Comparison of ENCODE assay signal across 8 mouse cellular contexts in the genomic region with DNA sequence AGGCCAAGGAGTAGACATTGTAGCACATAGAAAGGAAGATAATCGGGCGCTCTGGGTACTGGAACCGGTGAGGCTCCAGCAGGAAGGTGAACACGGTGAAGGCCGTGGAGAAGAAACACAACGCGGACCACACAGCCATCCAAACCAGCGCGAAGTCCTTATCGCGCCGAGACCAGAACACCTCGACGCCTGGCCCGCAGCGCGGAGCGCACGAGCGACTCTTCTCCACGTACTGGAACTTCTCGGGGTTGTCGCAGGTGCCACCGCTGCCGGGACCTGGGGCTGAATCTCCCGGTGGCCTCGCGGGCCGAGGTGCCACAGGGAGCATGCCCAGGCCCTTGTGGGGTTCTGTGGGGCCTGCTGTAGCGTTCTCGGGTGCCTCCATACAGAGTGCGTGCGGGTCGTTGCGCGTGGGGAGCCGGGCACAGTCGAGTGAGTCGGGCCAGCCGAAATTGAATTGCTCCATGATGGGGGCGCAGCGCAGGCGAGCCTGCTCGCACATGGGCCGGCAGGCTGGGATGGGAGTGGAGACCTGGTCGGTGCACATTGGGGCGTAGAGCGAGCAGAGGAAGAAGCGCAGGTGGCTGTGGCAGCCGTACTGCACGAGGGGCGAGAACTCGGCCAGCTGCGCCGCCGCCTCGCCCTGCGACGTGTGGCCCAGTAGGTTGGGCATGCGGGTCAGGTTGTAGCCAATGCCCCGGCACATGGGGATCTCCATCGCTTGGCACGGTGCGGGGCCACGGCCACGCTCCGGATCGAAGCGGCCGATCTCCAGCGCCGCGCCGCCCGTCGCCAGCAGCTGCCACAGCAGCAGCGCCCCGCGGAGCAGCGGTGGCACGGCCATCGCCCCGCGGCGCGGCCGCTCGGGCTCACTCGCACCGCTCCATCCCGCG. TPM values are rescaled to one million over a fixed set of nuclear protein-coding genes. Genes with fewer than 3 reads are reported as not detected.
DNase-seq lines count a peak whose midpoint lies in the region; ATAC-seq and TF ChIP-seq lines count a peak whose summit lies in the region.

No protein-coding gene starts in this region.

- peak overlapping the region; percentile 62 for H3K9ac ChIP-seq in heart, embryonic 11.5 days (ENCODE audit: low read depth, low read length)
- peak overlapping the region; percentile 58 for H3K9ac ChIP-seq in limb, embryonic 14.5 days (ENCODE audit: low read depth, low read length, severe bottlenecking)

- peaks cover 20% of the 10 kb centered on the region; the same call in 1 of the 2 replicates for H3K27me3 ChIP-seq in heart, embryonic 11.5 days (ENCODE audit: control insufficient read depth, insufficient read depth, low read length)
- peaks cover 17% of the 10 kb centered on the region for H3K27me3 ChIP-seq in limb, embryonic 14.5 days (ENCODE audit: control insufficient read depth, insufficient read depth, low read length)
- H3K27me3 ChIP-seq in small intestine, adult 2 months (ENCODE audit: control insufficient read depth, insufficient read depth, low read length) = peaks cover 14% of the 10 kb centered on the region

- H3K27ac ChIP-seq in heart, embryonic 11.5 days (ENCODE audit: low read depth, low read length) = no peak overlapping the region
- no peak overlapping the region for H3K27ac ChIP-seq in limb, embryonic 14.5 days (replicated peaks; ENCODE audit: low read depth, low read length)
- no peak overlapping the region for H3K27ac ChIP-seq in small intestine, adult 2 months (ENCODE audit: insufficient read depth, low read depth, low read length)

- WGBS in heart, embryonic 11.5 days (ENCODE audit: insufficient replicate concordance) = 2% methylated on average over 90 of the region's 92 CpGs
- 5% methylated on average over 69 of the region's 92 CpGs for WGBS in limb, embryonic 14.5 days
- WGBS in small intestine, adult 2 months = 2% methylated on average over 92 of the region's 92 CpGs

- H3K4me3 ChIP-seq in heart, embryonic 11.5 days (ENCODE audit: low read depth, low read length) = peak overlapping the region; percentile 47
- peak overlapping the region; percentile 67 for H3K4me3 ChIP-seq in limb, embryonic 14.5 days (replicated peaks; ENCODE audit: low read length)
- peak overlapping the region; percentile 67 for H3K4me3 ChIP-seq in small intestine, adult 2 months (ENCODE audit: low read depth, low read length)

- peak overlapping the region; percentile 83 for H3K4me2 ChIP-seq in heart, embryonic 11.5 days
- peak overlapping the region; percentile 98 for H3K4me2 ChIP-seq in limb, embryonic 14.5 days (replicated peaks; ENCODE audit: low read depth, low read length, severe bottlenecking)

- DNase-seq in adrenal gland, postnatal 25 days = peak; percentile 29
- DNase-seq in adrenal gland, postnatal 4 days (ENCODE audit: low spot score in 2 of 2) = no peak
- peak; percentile 22 for DNase-seq in retina, postnatal 1 day
- DNase-seq in retina, embryonic 14.5 days (ENCODE audit: low spot score) = no peak
- no peak for DNase-seq in limb, embryonic 14.5 days (ENCODE audit: low spot score)
- DNase-seq in frontal cortex, adult 2 months (ENCODE audit: extremely low spot score in 1 of 2, low spot score in 1 of 2) = no peak

- peaks cover 11% of the 10 kb centered on the region for H3K36me3 ChIP-seq in heart, embryonic 11.5 days (ENCODE audit: control insufficient read depth, insufficient read depth, low read length)
- peaks cover 18% of the 10 kb centered on the region for H3K36me3 ChIP-seq in limb, embryonic 14.5 days (ENCODE audit: control insufficient read depth, insufficient read depth, low read length)
- peaks cover 10% of the 10 kb centered on the region for H3K36me3 ChIP-seq in small intestine, adult 2 months (ENCODE audit: control insufficient read depth, insufficient read depth, low read length)

- TF ChIP-seq POLR2A in limb, embryonic 14.5 days (IDR thresholded peaks at IDR 0.05; ENCODE audit: borderline replicate concordance, extremely low read depth, insufficient read depth, insufficient read length) = no peak
- TF ChIP-seq POLR2A in small intestine, adult 2 months (IDR thresholded peaks at IDR 0.05; ENCODE audit: low read depth, low read length) = no peak

- no peak for TF ChIP-seq CTCF in small intestine, adult 2 months (IDR thresholded peaks at IDR 0.05; ENCODE audit: extremely low read depth, insufficient read length, insufficient replicate concordance, low read depth, low read length)

- H3K4me1 ChIP-seq in heart, embryonic 11.5 days (ENCODE audit: control insufficient read depth, insufficient read depth, low read length) = peaks cover 24% of the 10 kb centered on the region
- H3K4me1 ChIP-seq in limb, embryonic 14.5 days (ENCODE audit: control insufficient read depth, insufficient read depth, low read length) = peaks cover 15% of the 10 kb centered on the region
- peaks cover 12% of the 10 kb centered on the region for H3K4me1 ChIP-seq in small intestine, adult 2 months (ENCODE audit: control insufficient read depth, insufficient read depth, insufficient read length, low read length)

- ATAC-seq in heart, embryonic 11.5 days (replicated peaks; ENCODE audit: insufficient number of reproducible peaks, low FRiP score, low TSS enrichment) = peak; percentile 35
- peak; percentile 49 for ATAC-seq in limb, embryonic 14.5 days (ENCODE audit: low FRiP score, low read depth)

- H3K9me3 ChIP-seq in heart, embryonic 11.5 days (replicated peaks; ENCODE audit: control insufficient read depth, low read length) = no peaks in the 10 kb centered on the region
- H3K9me3 ChIP-seq in limb, embryonic 14.5 days (ENCODE audit: control insufficient read depth, low read length) = no peaks in the 10 kb centered on the region

RNA-seq across cellular contexts. Expression of gene Fzd9, which starts 0.6 kb away (rescaled TPM):
- total RNA-seq in adrenal gland, postnatal 25 days (2021) = 2.4 and 3.1 TPM in 2 replicates
- 1 to 10 TPM; 2.6 to 2.8 TPM for total RNA-seq in adrenal gland, postnatal 4 days (2021)
- polyA plus RNA-seq in heart, embryonic 11.5 days (2014; fragmentation: Nextera tagmentation; extraction: Ambion mirVana) = 3.6 and 4.9 TPM in 2 replicates
- polyA plus RNA-seq in limb, embryonic 14.5 days (2012; rRNA removed) = 31.2 and 50.0 TPM in 2 replicates
- 19.4 and 23.1 TPM in 2 replicates for polyA plus RNA-seq in limb, embryonic 14.5 days (2014; fragmentation: Nextera tagmentation; extraction: Ambion mirVana)
- polyA plus RNA-seq in small intestine, adult 2 months (2012; rRNA removed) = 2.2 and 8.7 TPM in 2 replicates
- 5.4 and 5.5 TPM in 2 replicates for polyA plus RNA-seq in frontal cortex, adult 2 months (2012; rRNA removed)

Comparison
In these comparisons a context has a peak if more than half of its experiments do, and no peak if none do; other contexts are left out.
1. DNase-seq: peak in adrenal gland, postnatal 25 days (single experiment) and retina, postnatal 1 day (single experiment); none in adrenal gland, postnatal 4 days (0 of 2), retina, embryonic 14.5 days (single experiment), limb, embryonic 14.5 days (single experiment) and frontal cortex, adult 2 months (0 of 2).
2. Peak in every context shown above with its lines, with median percentiles within 50 percentile points of each other: H3K4me3 ChIP-seq.